Mouse (Mus musculus) megakaryocyte-erythroid progenitor cell, adult 5-6 weeks (primary cell): ENCODE data around the gene Kcnip1. TPM values are rescaled to one million over a fixed set of nuclear protein-coding genes. Genes with fewer than 3 reads are reported as not detected.

ENCODE experiments used
- ATAC-seq: replicated peaks from 2 replicates; pipeline ENCODE4 v1.8.0; 2016; ENCODE audit warnings: mild to moderate bottlenecking, inconsistent platforms; ENCODE audit not compliant: severe bottlenecking, poor library complexity, low FRiP score, low TSS enrichment
- total RNA-seq, 2 experiments: library from RNA; stranded (forward) in 1 of 2; stranded (reverse) in 1 of 2; fragments of 200-1000, 215-1000 nt in 1 of 2; fragments of >200 nt in 1 of 2; fragmentation: Nextera tagmentation in 1 of 2; gene quantifications; 2 replicates each; pipeline ENCODE4 v1.2.3; 2014 to 2017

The Kcnip1 gene
- total RNA-seq, 2 experiments from 2014 or later, result not detected

- ATAC-seq, result no peak
Observed at GRCm38 (mm10) chr11:33866775-33867174, 126.2 kb downstream of the Kcnip1 start.

- ATAC-seq, result no peak
Observed at GRCm38 (mm10) chr11:33864245-33864644, 128.7 kb downstream of the Kcnip1 start.

DNA sequence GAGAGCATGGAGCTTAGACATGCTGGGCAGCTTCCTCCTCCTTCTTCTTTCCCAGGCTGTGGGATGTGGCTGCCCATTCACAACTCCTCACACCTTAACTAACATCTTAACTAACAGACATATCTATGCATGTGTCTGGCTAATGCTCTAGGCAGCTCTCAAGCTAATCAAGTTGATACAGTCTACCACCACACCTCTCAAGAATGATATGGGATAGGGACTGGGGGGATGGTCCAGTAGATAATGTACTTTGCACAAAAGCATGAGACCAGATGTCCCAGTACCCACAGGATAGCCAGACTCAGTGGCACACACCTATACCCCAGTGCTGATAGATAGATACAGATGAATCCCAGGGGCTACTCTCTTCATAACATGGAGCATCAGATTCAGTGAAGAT lies 131.1 kb downstream of the Kcnip1 start:
- peak; percentile 81 for ATAC-seq

- ATAC-seq, result no peak
Observed at GRCm38 (mm10) chr11:33860905-33861582, 131.9 kb downstream of the Kcnip1 start.

GRCm38 (mm10) chr11:33849614-33850013 lies 143.3 kb downstream of the Kcnip1 start:
- no peak for ATAC-seq

DNA sequence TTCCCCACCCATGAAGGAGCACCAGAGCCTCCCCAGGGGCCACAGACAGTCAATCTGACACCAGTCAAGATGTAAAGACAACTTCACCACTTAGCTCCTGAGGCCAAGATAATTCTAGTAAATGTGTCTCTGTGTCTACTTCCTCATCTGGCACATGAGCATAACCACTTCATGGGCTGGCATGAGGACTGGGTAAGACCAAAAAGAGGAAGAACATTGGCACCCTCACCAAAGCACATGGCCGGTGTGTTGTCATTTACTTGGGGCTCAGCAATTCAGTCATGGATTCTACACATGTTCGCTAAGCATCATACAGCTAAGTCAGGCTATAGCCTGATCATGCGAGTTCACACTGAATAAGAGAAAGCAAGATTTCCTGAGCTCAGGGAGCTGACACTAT lies 144.3 kb downstream of the Kcnip1 start:
- no peak for ATAC-seq

GRCm38 (mm10) chr11:33845931-33846330 lies 147.0 kb downstream of the Kcnip1 start:
- no peak for ATAC-seq

DNA sequence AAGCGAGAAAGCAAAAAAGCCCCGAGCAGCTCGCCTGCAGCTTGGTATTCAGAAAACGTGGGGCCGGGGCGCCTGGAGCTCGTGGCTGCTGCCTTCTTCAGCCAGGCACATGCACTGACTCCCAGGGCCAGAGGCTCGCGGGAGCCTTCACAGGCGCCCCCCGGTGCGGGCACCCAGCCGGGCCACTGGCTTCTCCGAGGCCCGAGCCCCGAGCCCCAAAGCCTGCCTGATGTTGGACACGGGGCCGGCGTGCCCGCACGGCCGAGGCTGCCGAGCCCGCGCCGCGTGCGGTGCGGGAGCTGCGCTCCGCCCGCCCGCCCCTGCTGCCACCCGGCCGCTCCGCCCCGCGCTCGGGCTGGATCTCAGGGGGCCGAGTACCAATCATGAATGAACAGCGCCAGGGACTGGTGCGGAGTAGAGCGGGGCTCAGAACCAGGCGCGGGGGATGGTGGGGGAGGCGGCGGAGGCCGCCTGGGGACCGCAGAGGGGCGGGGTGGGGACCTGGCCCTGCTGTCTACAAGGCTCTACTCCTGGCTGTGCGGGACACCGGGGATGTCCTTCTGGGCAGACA lies 149.6 kb downstream of the Kcnip1 start:
- no peak for ATAC-seq

- no peak for ATAC-seq
Observed at GRCm38 (mm10) chr11:33839049-33839448, 153.9 kb downstream of the Kcnip1 start.

DNA sequence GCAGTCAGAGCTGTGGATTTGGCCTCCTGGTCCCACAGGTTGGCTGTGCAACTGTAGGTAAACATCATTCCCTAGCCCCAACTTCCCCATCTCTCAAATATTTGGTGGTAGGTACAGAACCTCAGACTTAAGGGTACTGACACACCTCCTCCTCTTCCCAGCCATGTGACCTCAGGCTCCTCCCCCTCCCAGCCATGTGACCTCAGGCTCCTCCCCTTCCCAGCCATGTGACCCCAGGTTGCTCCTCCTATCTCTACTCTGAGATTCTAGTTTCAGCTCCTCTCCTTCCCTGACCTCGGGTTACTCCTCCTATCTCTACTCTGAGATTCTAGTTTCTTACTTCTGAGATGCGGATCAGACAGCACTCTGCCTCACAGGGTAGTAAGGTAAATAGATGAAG lies 163.2 kb downstream of the Kcnip1 start:
- ATAC-seq, result no peak

GRCm38 (mm10) chr11:33827829-33828206 lies 165.1 kb downstream of the Kcnip1 start:
- ATAC-seq, result no peak

DNA sequence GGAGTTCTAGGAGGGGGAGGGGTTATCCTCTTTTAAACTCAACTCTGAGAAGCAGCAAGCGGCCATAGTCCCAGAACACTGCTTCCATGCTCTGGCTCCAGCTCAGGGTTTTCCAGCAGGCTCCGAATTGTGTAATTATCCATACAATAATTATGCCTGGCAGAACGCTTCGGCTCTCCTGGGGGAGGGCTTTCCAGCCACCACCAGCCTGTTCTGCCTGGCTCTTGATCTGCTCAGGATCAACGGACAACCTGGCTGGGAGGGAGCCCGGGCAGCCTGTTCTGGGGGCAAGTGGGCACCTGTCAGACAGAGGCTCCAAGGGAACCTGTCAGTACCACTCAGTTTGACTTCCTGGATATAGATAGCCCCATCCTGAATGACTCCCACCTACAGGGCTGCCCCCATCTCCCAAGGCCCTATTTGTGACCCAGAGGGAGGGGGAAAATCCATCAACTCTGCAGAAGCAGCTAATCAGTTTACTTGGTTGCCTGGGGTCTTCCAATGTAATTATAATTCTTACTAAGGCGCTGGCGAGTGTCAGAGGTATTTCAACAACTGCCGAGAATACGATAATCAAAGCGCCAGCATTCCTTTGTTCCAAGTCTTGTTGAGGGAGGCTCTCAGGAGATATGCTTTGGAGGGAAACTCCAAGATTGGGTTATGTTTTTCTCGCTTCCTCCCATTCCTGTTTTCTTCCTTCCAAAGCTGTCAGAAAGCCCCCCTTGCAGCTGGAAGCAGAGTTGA lies 165.7 kb downstream of the Kcnip1 start:
- ATAC-seq, result no peak

DNA sequence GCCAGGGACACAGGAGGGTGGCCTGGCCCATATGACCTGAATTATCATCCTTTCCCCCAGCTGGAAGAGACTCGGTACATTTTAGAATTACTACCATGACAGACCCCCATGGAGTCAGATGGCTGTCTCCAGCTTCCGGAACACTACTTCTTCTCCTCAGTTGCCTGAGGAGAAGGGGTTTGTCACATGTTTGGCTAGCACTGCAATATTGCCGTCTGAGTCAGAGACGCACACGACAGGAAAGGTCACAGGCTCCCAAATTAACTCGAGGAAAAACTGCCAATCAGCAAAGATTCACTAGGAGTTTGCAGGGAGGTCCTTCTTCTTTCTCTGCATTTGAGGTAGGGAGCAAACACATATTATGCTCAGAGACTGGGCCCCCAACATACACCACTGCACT lies 168.2 kb downstream of the Kcnip1 start:
- no peak for ATAC-seq

DNA sequence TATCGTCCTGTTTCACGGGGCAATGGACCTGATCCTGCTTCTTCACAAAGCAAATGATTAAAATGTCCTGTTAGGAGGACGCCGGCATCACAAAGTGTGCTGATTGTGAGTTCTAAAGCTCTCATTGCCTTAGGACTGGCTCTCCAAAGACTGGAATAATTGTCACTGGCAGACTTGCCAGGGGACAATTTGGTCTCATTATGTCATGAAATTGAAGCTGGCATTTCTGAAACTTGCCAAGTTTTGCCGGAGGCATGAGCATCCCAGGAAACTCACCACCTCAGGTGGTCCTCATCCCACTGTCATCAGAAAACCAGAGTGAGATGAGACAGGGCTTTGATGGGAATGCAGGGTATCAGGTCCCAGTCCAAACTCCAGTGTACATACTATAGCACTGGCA lies 171.6 kb downstream of the Kcnip1 start:
- no peak for ATAC-seq

DNA sequence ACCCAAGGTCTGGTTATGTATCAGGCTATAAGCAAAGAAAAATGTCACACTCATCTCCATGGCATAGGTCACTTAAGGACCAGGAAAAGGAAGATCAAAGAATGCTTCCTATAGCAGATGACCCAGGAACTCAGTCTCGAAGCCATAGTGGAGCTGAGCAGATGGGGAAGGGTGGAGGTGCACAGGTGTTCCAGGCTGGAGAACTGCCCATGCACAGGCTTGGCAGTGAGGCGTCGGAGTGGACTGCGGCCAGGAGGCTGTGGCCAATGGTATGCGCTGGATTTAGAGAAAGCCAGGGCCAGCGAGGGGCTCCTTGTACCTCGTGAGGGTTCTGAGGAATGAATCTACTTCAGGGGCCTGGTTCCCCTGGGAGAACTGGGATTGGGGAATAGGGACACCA lies 172.1 kb downstream of the Kcnip1 start:
- ATAC-seq, result no peak

DNA sequence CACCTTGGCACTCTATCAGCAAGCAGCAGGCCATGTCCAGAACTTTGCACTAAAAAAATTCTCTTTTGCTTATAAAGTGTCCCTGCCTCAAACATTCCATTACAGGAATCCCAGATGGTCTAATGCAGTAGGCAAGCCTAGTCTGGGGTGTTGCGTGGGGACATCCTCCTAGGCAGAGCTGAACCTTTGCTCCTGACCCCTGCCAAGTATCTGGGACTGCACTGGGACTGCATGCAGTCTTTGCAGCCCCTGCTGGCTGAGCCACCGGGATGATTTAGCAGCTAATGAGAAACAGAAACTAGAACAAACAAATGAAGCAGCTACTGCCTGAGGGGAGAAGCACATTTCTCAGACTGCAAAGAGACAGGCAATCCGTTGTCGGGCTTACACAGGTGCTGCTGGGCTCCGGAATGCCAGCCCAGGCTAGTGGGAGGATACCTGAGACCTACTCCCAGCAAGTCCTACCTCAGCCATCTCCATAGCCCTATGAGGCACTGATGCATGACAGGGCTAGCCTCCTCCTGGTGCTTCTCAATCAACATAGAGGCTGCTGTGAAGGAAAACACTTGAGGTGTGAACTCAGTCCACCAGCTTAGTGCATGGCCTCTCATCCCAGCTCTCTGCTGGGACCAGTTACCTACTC lies 174.0 kb downstream of the Kcnip1 start:
- no peak for ATAC-seq

DNA sequence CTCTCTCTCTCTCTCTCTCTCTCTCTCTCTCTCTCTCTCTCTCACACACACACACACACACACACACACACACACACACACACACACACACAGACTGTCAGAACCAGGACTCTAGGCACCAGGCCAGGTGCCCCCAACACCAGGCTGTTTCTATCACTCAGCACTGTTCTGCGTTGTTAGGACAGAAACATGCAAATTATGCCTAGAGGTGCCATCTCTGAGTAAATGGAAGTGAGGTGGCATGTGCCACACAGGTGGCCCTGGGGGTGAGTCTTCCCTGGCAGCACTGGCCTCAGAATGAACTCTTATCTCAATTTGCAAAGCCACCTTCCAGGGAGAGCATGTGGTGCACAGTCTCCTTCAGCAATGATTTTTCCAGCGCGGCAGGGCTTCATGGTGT lies 176.9 kb downstream of the Kcnip1 start:
- ATAC-seq, result no peak

GRCm38 (mm10) chr11:33810105-33810504 lies 182.8 kb downstream of the Kcnip1 start:
- ATAC-seq, result no peak

- no peak for ATAC-seq
Observed at GRCm38 (mm10) chr11:33803093-33803492, 189.9 kb downstream of the Kcnip1 start.

DNA sequence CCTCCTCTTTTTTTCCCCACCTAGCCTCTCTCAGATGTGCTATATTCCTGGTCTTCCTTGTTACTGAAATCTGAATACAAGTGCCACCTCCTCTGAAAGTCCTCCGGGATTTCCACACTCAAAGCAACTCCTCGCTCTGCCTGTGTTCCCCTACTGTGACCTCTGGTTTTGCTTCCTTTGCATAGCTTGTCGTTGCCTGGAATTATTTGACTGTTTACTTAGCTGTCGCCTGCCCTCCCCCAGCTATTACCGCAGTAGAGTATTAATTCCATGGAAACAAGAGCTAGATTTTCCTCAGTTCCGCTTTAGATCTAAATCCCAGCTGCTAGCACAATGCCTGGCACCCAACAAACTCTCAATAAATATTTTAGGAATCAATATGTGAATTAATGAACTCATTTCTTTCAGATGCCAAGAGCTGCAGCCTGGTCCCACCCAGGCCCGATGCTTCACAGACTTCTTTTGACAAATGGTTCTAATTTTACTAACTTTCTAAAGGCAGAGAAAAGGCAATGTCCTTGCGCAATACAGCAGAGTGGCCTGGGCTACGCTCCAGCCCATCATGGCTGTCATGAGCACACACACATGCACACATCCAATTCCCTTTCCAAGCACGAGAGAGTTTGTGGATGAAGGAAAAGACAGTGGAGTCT lies 192.4 kb downstream of the Kcnip1 start:
- ATAC-seq, result no peak
